Comparison of ENCODE assay signal across 8 mouse cellular contexts in the genomic region with DNA sequence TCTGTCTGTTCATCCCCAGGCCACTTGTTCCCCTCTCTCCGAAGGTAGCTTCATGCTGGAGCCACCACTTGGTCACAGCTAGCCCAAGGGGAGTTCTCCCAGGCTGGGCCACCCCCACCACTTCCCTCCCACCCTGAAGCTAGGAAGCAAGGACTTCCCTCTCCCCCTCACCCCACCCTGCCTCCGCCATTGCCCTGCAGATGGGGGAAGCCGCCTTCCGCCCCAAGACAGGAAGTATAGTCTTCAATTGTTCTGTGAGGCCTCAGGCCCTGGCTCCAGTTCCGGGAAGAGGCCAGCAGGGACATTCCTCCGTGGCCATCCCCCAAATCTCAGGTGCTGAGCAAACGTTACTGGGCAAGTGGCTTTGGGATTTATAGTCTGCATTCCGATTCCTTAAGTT. TPM values are rescaled to one million over a fixed set of nuclear protein-coding genes. Genes with fewer than 3 reads are reported as not detected.
DNase-seq lines count a peak whose midpoint lies in the region; ATAC-seq and TF ChIP-seq lines count a peak whose summit lies in the region.

No protein-coding gene starts in this region.

- TF ChIP-seq POLR2A in small intestine, adult 2 months (IDR thresholded peaks at IDR 0.05; ENCODE audit: low read depth, low read length): no peak

- peaks cover 7% of the 10 kb centered on the region; the same call in 1 of the 2 replicates for H3K27me3 ChIP-seq in erythroblast, embryonic 14.5 days (ENCODE audit: control insufficient read depth)
- H3K27me3 ChIP-seq in small intestine, adult 2 months (ENCODE audit: control insufficient read depth, insufficient read depth, low read length): no peaks in the 10 kb centered on the region
- H3K27me3 ChIP-seq in midbrain, embryonic 11.5 days (ENCODE audit: control insufficient read depth, insufficient read depth, low read length): peaks cover 22% of the 10 kb centered on the region

- peak overlapping the region; percentile 88 for H3K4me3 ChIP-seq in erythroblast, embryonic 14.5 days (replicated peaks)
- peak overlapping the region; percentile 14 for H3K4me3 ChIP-seq in small intestine, adult 2 months (ENCODE audit: low read depth, low read length)
- H3K4me3 ChIP-seq in midbrain, embryonic 11.5 days (ENCODE audit: low read depth, low read length): no peak overlapping the region

- peak overlapping the region; percentile 99; the same call in 1 of the 2 replicates for H3K27ac ChIP-seq in small intestine, adult 2 months (ENCODE audit: insufficient read depth, low read depth, low read length)
- H3K27ac ChIP-seq in midbrain, embryonic 11.5 days (ENCODE audit: low read depth, low read length): no peak overlapping the region

- no peaks in the 10 kb centered on the region for H3K9me3 ChIP-seq in erythroblast, embryonic 14.5 days (ENCODE audit: control insufficient read depth, low read length)
- H3K9me3 ChIP-seq in midbrain, embryonic 11.5 days (ENCODE audit: control insufficient read depth, low read length): no peaks in the 10 kb centered on the region

- H3K4me2 ChIP-seq in midbrain, embryonic 11.5 days: no peak overlapping the region

- H3K9ac ChIP-seq in midbrain, embryonic 11.5 days (ENCODE audit: low read length): no peak overlapping the region

- peaks cover 94% of the 10 kb centered on the region for H3K36me3 ChIP-seq in erythroblast, embryonic 14.5 days (ENCODE audit: control insufficient read depth)
- H3K36me3 ChIP-seq in small intestine, adult 2 months (ENCODE audit: control insufficient read depth, insufficient read depth, low read length): no peaks in the 10 kb centered on the region
- H3K36me3 ChIP-seq in midbrain, embryonic 11.5 days (ENCODE audit: control insufficient read depth, insufficient read depth, low read length): no peaks in the 10 kb centered on the region

- ATAC-seq in erythroblast, adult 5-6 weeks (replicated peaks; ENCODE audit: low FRiP score, poor library complexity, severe bottlenecking): no peak
- ATAC-seq in granulocyte monocyte progenitor cell, adult 5-6 weeks (replicated peaks; ENCODE audit: poor library complexity, severe bottlenecking): peak; percentile 64
- ATAC-seq in cerebellum, adult (ENCODE audit: insufficient number of reproducible peaks, low FRiP score, low TSS enrichment): no peak
- no peak for ATAC-seq in midbrain, embryonic 11.5 days (ENCODE audit: low FRiP score)

- 64% methylated on average over 8 of the region's 8 CpGs for WGBS in small intestine, adult 2 months
- 57% methylated on average over 8 of the region's 8 CpGs for WGBS in midbrain, embryonic 11.5 days

- DNase-seq in kidney, postnatal 4 days: peak; percentile 58 to 71
- no peak for DNase-seq in cerebellum, adult 11-12 months
- DNase-seq in midbrain, embryonic 11.5 days (ENCODE audit: low spot score, missing footprints): no peak

- H3K4me1 ChIP-seq in erythroblast, embryonic 14.5 days (ENCODE audit: control insufficient read depth): peaks cover 84% of the 10 kb centered on the region
- peaks cover 41% of the 10 kb centered on the region for H3K4me1 ChIP-seq in small intestine, adult 2 months (ENCODE audit: control insufficient read depth, insufficient read depth, insufficient read length, low read length)
- H3K4me1 ChIP-seq in midbrain, embryonic 11.5 days (ENCODE audit: control insufficient read depth, insufficient read depth, low read length): peaks cover 10% of the 10 kb centered on the region

- TF ChIP-seq CTCF in small intestine, adult 2 months (IDR thresholded peaks at IDR 0.05; ENCODE audit: extremely low read depth, insufficient read length, insufficient replicate concordance, low read depth, low read length): no peak

RNA-seq across cellular contexts. Expression of a gene that starts 6.1 kb away (rescaled TPM):
- 9.8 and 12.5 TPM in 2 replicates for polyA plus RNA-seq in erythroblast, embryonic 14.5 days (2012)
- 9.6 and 16.9 TPM in 2 replicates for total RNA-seq in erythroblast, adult 5-6 weeks (2015; ENCODE audit: low replicate concordance)
- total RNA-seq in erythroblast, adult 5-6 weeks (2017; ENCODE audit: low replicate concordance): 19.7 and 23.0 TPM in 2 replicates
- total RNA-seq in granulocyte monocyte progenitor cell, adult 5-6 weeks (2014; fragmentation: Nextera tagmentation): 10.9 and 11.9 TPM in 2 replicates
- total RNA-seq in granulocyte monocyte progenitor cell, adult 5-6 weeks (2017): 6.5 and 8.6 TPM in 2 replicates
- 8.2 and 25.3 TPM in 2 replicates for polyA plus RNA-seq in small intestine, adult 2 months (2012; rRNA removed)
- 0.60 and 1.3 TPM in 2 replicates for polyA plus RNA-seq in midbrain, embryonic 11.5 days (2014; fragmentation: Nextera tagmentation; extraction: Ambion mirVana)

RNA-seq across cellular contexts. Expression of a gene that starts 16.8 kb away (rescaled TPM):
- polyA plus RNA-seq in erythroblast, embryonic 14.5 days (2012): 0.32 and 0.48 TPM in 2 replicates
- not detected in 2 replicates for total RNA-seq in erythroblast, adult 5-6 weeks (2015; ENCODE audit: low replicate concordance)
- total RNA-seq in erythroblast, adult 5-6 weeks (2017; ENCODE audit: low replicate concordance): 0.60 TPM in 1 of 2 replicates, not detected in the other
- 2.6 TPM in 1 of 2 replicates, not detected in the other for total RNA-seq in granulocyte monocyte progenitor cell, adult 5-6 weeks (2014; fragmentation: Nextera tagmentation)
- 0.56 and 0.77 TPM in 2 replicates for total RNA-seq in granulocyte monocyte progenitor cell, adult 5-6 weeks (2017)
- 2.2 and 3.5 TPM in 2 replicates for polyA plus RNA-seq in small intestine, adult 2 months (2012; rRNA removed)
- polyA plus RNA-seq in midbrain, embryonic 11.5 days (2014; fragmentation: Nextera tagmentation; extraction: Ambion mirVana): 5.9 and 7.3 TPM in 2 replicates

Comparison
In these comparisons a context has a peak if more than half of its experiments do, and no peak if none do; other contexts are left out.
1. DNase-seq: peak in kidney, postnatal 4 days (2 of 2); none in cerebellum, adult 11-12 months (single experiment) and midbrain, embryonic 11.5 days (single experiment).